ENCODE assay signal across 17 mouse cellular contexts in the genomic region with DNA sequence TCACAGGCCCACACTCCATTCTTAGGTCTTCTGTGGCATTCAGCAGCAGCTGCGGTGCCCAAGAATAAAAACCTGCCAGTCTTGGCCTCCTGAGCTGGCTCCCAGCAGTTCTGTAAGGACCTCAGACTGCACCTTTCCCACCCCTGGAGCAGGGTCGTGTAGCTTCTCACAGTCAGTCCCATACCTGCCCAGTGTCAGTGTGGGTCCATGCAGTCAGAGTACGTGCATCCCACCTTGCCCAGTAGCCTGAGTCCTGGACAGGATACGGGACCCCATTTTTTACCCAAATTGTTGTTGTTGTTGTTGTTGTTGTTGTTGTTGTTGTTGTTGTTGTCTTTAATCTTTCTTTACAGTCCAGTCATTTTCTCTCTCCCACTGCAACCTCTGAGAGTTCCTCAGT.
"Had no signal": no experiment of that assay in that cellular context is flagged by ENCODE, and none has a peak within 500 bp of the region (broad histone marks: within the 10 kb centered on the region; RNA-seq: fewer than 3 reads in every experiment).

No protein-coding gene starts in this region.

- H3K27ac ChIP-seq: liver, embryonic 13.5 days; liver, embryonic 15.5 days; lung, embryonic 15.5 days; macrophage; neural tube, embryonic 12.5 days; stomach, embryonic 15.5 days; stomach, postnatal 0 days had no signal

- H3K4me2 ChIP-seq: liver, embryonic 13.5 days; liver, embryonic 15.5 days; lung, embryonic 15.5 days; neural tube, embryonic 12.5 days; stomach, embryonic 15.5 days had no signal

- H3K9ac ChIP-seq: liver, embryonic 13.5 days; liver, embryonic 15.5 days; liver, postnatal 0 days; lung, embryonic 15.5 days; neural tube, embryonic 12.5 days; stomach, embryonic 15.5 days had no signal

- DNase-seq: liver, embryonic 13.5 days; liver, postnatal 0 days; lung, adult 2 months; lung, postnatal 14 days; lung, postnatal 36 days; midbrain, embryonic 14.5 days; right cerebral cortex, postnatal 14 days; thymus, adult 2 months; thymus, postnatal 25 days; thymus, postnatal 4 days had no signal

- ATAC-seq: liver, postnatal 0 days; lung, postnatal 0 days had no signal

- H3K9me3 ChIP-seq: liver, embryonic 13.5 days; liver, embryonic 15.5 days; lung, embryonic 15.5 days; neural tube, embryonic 12.5 days; stomach, embryonic 15.5 days had no signal

- H3K36me3 ChIP-seq: liver, embryonic 13.5 days; liver, embryonic 15.5 days; lung, embryonic 15.5 days; neural tube, embryonic 12.5 days; stomach, embryonic 15.5 days had no signal

- H3K4me1 ChIP-seq: liver, embryonic 13.5 days; liver, embryonic 15.5 days; lung, embryonic 15.5 days; neural tube, embryonic 12.5 days; stomach, embryonic 15.5 days had no signal

- H3K27me3 ChIP-seq: liver, embryonic 13.5 days; liver, embryonic 15.5 days; lung, embryonic 15.5 days; neural tube, embryonic 12.5 days; stomach, embryonic 15.5 days had no signal

- H3K4me3 ChIP-seq: liver, embryonic 13.5 days; liver, embryonic 15.5 days; lung, embryonic 15.5 days; neural tube, embryonic 12.5 days; stomach, embryonic 15.5 days had no signal
